Mouse (Mus musculus): ENCODE results near the gene Gm10409.
"Not testable (repeated sequence)": the region's sequence is repeated elsewhere in the genome, so short reads cannot be mapped to it uniquely, and the experiment has no call there.

The Gm10409 gene

DNA sequence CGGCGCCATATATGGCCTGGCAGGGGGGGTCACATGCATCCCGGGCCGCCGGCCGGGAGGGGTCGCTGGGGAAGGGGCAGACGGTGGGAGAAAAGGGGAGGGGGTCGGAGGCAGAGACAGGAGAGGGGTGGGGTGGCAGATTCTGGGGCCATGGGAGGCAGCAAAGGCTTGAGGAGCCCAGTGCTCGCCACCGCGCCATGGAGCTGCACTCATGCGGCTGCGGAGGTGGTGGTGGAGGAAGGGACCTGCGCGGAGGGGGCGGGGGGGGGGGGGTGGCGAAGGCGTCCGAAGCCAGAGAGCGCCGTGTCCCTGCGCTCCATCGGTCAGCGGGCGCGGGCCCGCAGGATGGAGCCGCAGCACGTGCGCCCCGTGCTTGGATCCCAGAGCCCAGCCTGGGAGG, at the start of gene Gm10409:
Gene Gm10409 (plus strand): TSS at position 301 of the 400 bp plus-strand sequence.
- not testable (repeated sequence) for DNase-seq (ENCODE audit: extremely low read depth, low read depth)

- DNase-seq (ENCODE audit: extremely low read depth, low read depth) = not testable (repeated sequence)
Measured at GRCm38 (mm10) chr14:3394793-3395192, 17.6 kb upstream of the Gm10409 start, which contains the start of gene Gm10413. TSS of gene Gm10413 (plus strand) at chr14:3395093.

GRCm38 (mm10) chr14:3427803-3428202, 15.4 kb downstream of the Gm10409 start, which contains the start of gene Gm3005:
TSS of gene Gm3005 (plus strand) at chr14:3428103.
- DNase-seq (ENCODE audit: extremely low read depth, low read depth) = not testable (repeated sequence)

DNA sequence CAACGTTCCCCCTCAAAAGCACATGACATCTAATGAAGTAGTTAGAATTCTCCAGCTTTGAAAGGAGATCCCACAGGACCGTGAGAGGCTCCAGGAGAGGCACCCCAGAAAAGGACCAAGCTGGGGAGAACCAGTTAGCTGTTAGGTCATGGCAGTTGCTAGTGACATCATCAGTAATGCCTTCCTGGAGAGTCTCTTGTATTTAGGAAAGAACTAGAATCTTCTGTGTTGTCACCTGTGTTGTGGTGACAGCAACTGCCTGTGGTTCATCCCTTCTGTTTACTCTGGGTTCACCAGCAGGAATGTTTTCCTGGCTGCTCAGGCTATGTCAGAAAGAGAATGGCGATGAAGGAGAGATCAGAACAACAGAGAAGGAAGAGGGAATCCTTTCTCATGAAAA, 36.7 kb downstream of the Gm10409 start, which contains the start of gene Gm10408:
Gene Gm10408 (plus strand): TSS at position 301 of the 400 bp plus-strand sequence.
- DNase-seq (ENCODE audit: extremely low read depth, low read depth) = not testable (repeated sequence)
